Mouse (Mus musculus): ENCODE results near the gene Adgrg6. TPM values are rescaled to one million over a fixed set of nuclear protein-coding genes. Genes with fewer than 3 reads are reported as not detected.

Adgrg6 gene
- polyA plus RNA-seq, 1 experiment: not detected

DNA sequence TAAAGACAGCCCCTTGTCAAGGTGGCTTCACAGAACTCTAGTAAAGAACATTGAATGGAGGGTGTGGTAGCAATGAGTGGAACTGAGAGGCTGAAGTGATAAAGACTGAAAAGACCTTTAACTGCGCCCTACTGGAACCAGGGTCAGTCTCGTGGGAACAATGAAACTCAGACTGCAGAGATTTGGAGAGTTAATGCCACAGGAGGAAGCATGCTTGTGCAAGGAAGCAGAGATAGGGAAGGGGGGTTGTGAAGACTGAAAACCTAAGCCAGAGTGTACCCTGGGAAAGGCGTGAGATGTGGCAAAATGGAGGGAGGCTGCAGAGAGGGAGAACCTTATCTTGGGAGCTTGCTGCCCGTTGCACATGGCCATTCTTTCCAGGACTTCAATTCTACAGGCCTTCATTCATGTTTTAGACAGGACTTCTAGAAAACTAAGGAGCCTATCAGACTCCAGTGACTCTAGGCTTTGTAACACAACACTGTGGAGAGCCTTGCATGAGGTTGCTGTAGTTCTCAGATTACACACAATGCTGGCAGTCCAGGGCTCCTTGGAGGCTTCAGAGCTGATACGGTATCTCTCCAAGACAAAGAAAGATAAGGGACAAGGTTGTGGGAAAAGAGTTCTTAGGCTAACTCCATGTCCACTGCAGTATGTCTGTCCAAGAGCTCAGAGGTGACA, 85.1 kb downstream of the Adgrg6 start:
- TF ChIP-seq GATA1 (IDR thresholded peaks at IDR 0.05; ENCODE audit: low read length): no peak

- no peak for TF ChIP-seq GATA1 (IDR thresholded peaks at IDR 0.05; ENCODE audit: low read length)
Measured at GRCm38 (mm10) chr10:14459819-14460218, 85.6 kb downstream of the Adgrg6 start.

GRCm38 (mm10) chr10:14459330-14459729, 86.1 kb downstream of the Adgrg6 start:
- TF ChIP-seq GATA1 (IDR thresholded peaks at IDR 0.05; ENCODE audit: low read length): no peak

DNA sequence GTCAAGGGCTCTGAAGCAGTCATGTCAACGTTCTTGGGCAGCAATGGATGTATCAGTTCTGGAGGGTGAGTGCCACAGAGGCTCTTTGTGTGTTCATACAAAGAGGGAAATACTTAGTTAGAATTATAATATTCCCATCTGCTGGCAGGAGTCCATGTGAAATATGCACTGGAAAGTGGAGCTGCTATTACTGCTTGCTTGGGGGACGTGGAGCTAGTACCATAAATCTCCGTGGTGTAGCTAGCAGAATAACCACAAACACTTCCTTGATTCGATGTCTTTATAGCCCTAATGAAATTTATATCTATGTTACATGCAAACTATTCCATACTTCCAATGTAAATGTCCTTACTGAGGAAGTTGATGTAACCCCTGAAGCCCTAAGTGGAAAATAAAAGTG, 91.0 kb downstream of the Adgrg6 start:
- TF ChIP-seq GATA1 (IDR thresholded peaks at IDR 0.05; ENCODE audit: low read length): no peak

GRCm38 (mm10) chr10:14451811-14452210, 93.6 kb downstream of the Adgrg6 start:
- no peak for TF ChIP-seq GATA1 (IDR thresholded peaks at IDR 0.05; ENCODE audit: low read length)

- no peak for TF ChIP-seq GATA1 (IDR thresholded peaks at IDR 0.05; ENCODE audit: low read length)
Measured at GRCm38 (mm10) chr10:14450073-14450472, 95.4 kb downstream of the Adgrg6 start.

DNA sequence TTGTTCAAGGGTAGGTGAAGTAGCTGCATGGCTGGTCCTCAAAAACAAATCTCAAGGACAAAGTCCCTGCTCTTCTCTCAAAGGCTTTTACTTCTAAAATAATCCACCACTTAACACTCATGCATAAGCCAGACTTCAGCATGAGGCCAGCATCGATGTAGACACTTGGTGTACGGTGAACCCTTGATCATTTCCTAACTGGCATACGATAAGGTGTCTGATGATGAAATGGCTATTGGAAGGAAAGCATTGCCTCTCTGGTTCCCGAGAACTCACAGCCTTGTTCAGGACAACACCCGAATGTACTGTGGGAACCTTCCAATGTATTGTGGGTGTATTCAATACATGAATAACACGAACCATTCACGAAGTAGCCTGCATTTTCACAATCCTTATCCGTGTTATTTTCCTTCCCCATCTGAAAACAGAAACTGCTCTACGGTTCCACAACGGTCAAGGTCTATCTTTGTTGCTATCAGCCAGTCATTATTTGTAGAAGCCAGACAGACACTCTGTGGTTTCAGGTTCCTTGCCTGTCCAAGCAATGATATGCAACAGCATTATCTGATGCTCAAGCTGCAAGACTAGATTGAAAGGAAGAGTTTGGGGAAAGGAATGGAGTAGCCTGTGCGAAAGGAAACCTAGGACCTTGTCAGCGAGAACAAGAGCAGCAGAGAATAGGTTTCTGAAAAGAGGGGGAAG, 99.7 kb downstream of the Adgrg6 start:
- TF ChIP-seq GATA1 (IDR thresholded peaks at IDR 0.05; ENCODE audit: low read length): peak; percentile 95

DNA sequence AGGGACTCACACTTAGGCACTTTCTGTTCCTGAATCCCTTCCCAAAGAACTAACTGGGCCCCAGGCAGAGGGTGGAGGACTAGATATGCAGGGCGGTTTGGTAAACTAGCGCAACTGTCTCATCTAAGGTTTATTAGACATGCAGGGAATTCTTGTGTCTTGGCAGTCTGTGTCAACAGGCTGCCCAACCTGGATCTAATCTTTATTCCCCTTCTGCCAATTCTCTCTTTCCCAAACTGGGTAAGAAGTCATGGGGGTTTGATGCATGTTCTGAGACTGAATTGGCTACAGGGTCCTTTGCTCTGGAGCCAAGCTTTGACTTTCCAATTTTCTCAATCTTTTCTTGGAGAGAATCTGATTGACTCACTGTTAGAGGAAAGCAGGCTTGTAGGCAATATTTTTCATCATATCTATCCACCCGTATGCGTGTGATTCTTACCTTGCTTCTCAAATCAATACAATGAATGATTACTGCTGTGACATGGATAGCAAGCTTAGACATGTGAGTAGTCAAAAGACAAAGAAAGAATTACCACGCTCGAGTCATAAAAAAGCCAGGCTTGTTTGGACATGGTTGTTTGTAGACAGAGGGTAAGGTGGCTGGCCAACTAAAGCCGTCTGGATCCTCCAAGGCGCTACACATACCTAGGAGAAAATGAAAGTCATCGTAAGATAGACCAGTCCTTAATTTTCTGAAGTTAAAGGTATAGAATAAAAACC, 104.4 kb downstream of the Adgrg6 start:
- TF ChIP-seq GATA1 (IDR thresholded peaks at IDR 0.05; ENCODE audit: low read length): no peak

GRCm38 (mm10) chr10:14404070-14404469, 141.4 kb downstream of the Adgrg6 start:
- TF ChIP-seq GATA1 (IDR thresholded peaks at IDR 0.05; ENCODE audit: low read length): no peak

DNA sequence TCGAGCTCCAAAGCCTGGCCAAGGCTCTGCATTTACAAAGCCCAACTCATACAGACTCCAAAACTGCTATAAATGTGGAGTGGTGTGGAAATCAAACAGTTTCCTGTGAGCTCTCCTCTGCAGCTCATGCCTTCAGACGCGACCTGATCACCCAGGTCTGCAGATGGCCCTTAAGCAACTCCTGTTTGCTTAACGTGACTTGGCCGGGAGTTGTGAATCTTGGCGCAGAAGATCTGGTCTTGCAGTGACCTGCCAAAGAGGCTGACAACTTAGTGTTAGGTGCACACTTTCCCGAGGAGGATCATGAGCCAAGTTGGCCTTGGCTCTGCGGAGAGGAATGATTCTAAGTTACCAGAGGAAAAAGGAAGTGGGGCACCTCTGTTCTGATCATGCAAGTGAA, 143.7 kb downstream of the Adgrg6 start:
- no peak for TF ChIP-seq GATA1 (IDR thresholded peaks at IDR 0.05; ENCODE audit: low read length)

GRCm38 (mm10) chr10:14391025-14391639, 154.3 kb downstream of the Adgrg6 start:
- no peak for TF ChIP-seq GATA1 (IDR thresholded peaks at IDR 0.05; ENCODE audit: low read length)

DNA sequence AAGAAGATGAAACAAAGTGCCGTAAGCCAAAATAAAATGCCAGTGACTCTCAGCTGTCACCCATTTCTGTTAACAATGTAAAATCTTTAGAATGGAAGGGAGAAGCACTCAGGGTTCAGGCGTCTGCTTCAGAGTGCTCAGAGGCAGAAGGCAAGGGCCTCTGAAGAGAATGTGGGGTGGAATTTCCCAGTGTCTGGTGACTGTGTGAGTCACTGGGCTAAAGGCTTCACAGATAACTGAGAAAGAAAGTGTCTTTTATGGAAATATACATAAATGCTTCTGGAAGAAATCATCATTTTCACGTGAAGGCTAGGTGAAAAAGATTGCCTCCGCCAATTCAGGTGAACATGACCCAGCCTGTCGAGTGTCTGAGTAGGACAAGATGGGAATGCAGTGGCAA, 159.9 kb downstream of the Adgrg6 start:
- TF ChIP-seq GATA1 (IDR thresholded peaks at IDR 0.05; ENCODE audit: low read length): no peak

- TF ChIP-seq GATA1 (IDR thresholded peaks at IDR 0.05; ENCODE audit: low read length): no peak
Measured at GRCm38 (mm10) chr10:14365065-14365589, 180.3 kb downstream of the Adgrg6 start.

DNA sequence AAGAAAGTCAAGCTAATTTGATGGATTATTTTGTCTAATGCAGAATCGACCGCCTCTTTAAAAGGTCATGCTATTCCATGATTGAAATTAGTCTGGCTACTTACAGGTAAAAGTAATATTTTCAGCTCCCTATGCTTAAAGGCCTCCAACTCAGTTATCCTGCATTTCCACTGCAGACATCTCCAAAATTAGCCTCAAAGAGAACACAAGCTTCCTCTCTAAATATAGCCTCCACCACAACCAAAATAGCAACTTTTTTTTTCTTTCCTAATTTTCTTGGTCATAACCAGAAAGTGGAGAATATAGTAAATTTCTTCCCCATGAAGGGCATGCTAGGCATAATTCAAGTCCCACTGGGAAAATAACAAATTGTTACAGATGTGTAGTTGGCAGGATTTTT, 182.2 kb downstream of the Adgrg6 start:
- TF ChIP-seq GATA1 (IDR thresholded peaks at IDR 0.05; ENCODE audit: low read length): no peak

GRCm38 (mm10) chr10:14358271-14358670, 187.2 kb downstream of the Adgrg6 start:
- TF ChIP-seq GATA1 (IDR thresholded peaks at IDR 0.05; ENCODE audit: low read length): no peak

Other genes starting within 250 kb of the Adgrg6 start
- gene Vta1, start 159.9 kb upstream of the Adgrg6 start, polyA plus RNA-seq (2012): 11.7 and 12.0 TPM in 2 replicates
- gene Nmbr, start 159.9 kb upstream of the Adgrg6 start, polyA plus RNA-seq (2012): not detected in 2 replicates
- not detected in 2 replicates for gene Gje1, start 172.6 kb upstream of the Adgrg6 start, polyA plus RNA-seq (2012)

Measured in G1E-ER4 (cell line).